Mouse (Mus musculus) MEL (cell line): ENCODE data around the gene Gm17324. TPM values are rescaled to one million over a fixed set of nuclear protein-coding genes. Genes with fewer than 3 reads are reported as not detected.
"Not testable (repeated sequence)": the region's sequence is repeated elsewhere in the genome, so short reads cannot be mapped to it uniquely, and the experiment has no call there.

Source experiments
- DNase-seq: peaks from one replicate; pipeline ENCODE4 v3.0.0; 2011; ENCODE audit warnings: low read depth, low spot score
- H3K27ac ChIP-seq: 2 replicates; pipeline ENCODE4 v1.5.1; 2012; ENCODE audit warnings: low read depth, mild to moderate bottlenecking, control low read depth, low read length, moderate library complexity; ENCODE audit not compliant: control insufficient read depth
- H3K27me3 ChIP-seq, 2 experiments: fragments of 150-350 bp in 1 of 2; sonication (generic) in 1 of 2; 2 replicates each; pipeline ENCODE4 v1.6.1; 2012; ENCODE audit warnings: low read length in 2 of 2, mild to moderate bottlenecking in 2 of 2, improper control_type of control experiment in 1 of 2, moderate library complexity in 1 of 2; ENCODE audit not compliant: insufficient read depth in 2 of 2, control insufficient read depth in 1 of 2
- H3K36me3 ChIP-seq, 2 experiments: 2 replicates each; pipeline ENCODE4 v1.6.1; 2012 to 2014; ENCODE audit warnings: low read length in 2 of 2, improper control_type of control experiment in 1 of 2, inconsistent platforms in 1 of 2, mild to moderate bottlenecking in 1 of 2; ENCODE audit not compliant: insufficient read depth in 2 of 2, control insufficient read depth in 1 of 2
- H3K4me1 ChIP-seq, 2 experiments: fragments of 150-350 bp in 1 of 2; sonication (generic) in 1 of 2; 2 replicates each; pipeline ENCODE4 v1.6.1; 2012; ENCODE audit warnings: low read length in 2 of 2, improper control_type of control experiment in 1 of 2, mild to moderate bottlenecking in 1 of 2; ENCODE audit not compliant: insufficient read depth in 2 of 2, control insufficient read depth in 1 of 2
- H3K4me3 ChIP-seq, 2 experiments: fragments of 150-350 bp in 1 of 2; sonication (generic) in 1 of 2; 2 replicates each; pipeline ENCODE4 v1.5.1; 2012; ENCODE audit warnings: low read depth in 2 of 2, low read length in 2 of 2, mild to moderate bottlenecking in 2 of 2, moderate library complexity in 2 of 2, control low read depth in 1 of 2, improper control_type of control experiment in 1 of 2; ENCODE audit not compliant: control insufficient read depth in 1 of 2, insufficient read depth in 1 of 2
- H3K79me2 ChIP-seq: 2 replicates; pipeline ENCODE4 v1.6.1; 2012; ENCODE audit warnings: mild to moderate bottlenecking, low read length, moderate library complexity; ENCODE audit not compliant: control insufficient read depth, poor library complexity, insufficient read depth
- H3K9ac ChIP-seq: 2 replicates; pipeline ENCODE4 v1.6.1; 2012; ENCODE audit warnings: low read depth, mild to moderate bottlenecking, control low read depth, low read length, moderate library complexity; ENCODE audit not compliant: control insufficient read depth, poor library complexity, severe bottlenecking
- H3K9me3 ChIP-seq: fragments of 150-350 bp; sonication (generic); replicated peaks from 2 replicates; pipeline ENCODE4 v1.6.1; 2012; ENCODE audit warnings: mild to moderate bottlenecking, low read length, improper control_type of control experiment, moderate library complexity; ENCODE audit not compliant: insufficient read depth
- CHD1 ChIP-seq: IDR thresholded peaks from 2 replicates; pipeline ENCODE4 v1.6.1; 2012; ENCODE audit warnings: low read depth, mild to moderate bottlenecking, inconsistent platforms, low read length, improper control_type of control experiment
- EP300 ChIP-seq, 2 experiments: IDR thresholded peaks; 2 replicates each; pipeline ENCODE4 v1.6.1; 2011; ENCODE audit warnings: improper control_type of control experiment in 2 of 2, low read length in 2 of 2, low read depth in 1 of 2, mild to moderate bottlenecking in 1 of 2
- MAFK ChIP-seq: IDR thresholded peaks from 2 replicates; pipeline ENCODE4 v1.6.1; 2011; ENCODE audit warnings: low read depth, mild to moderate bottlenecking, low read length, improper control_type of control experiment, borderline replicate concordance
- MYB ChIP-seq: IDR thresholded peaks from 2 replicates; pipeline ENCODE4 v1.6.1; 2011; ENCODE audit warnings: mild to moderate bottlenecking, low read depth, low read length, improper control_type of control experiment
- NELFE ChIP-seq: IDR thresholded peaks from 2 replicates; pipeline ENCODE4 v1.6.1; 2011; ENCODE audit warnings: low read depth, low read length, improper control_type of control experiment
- POLR2A ChIP-seq, 2 experiments: IDR thresholded peaks; 2 replicates each; pipeline ENCODE4 v1.6.1; 2011 to 2012; ENCODE audit warnings: low read length in 2 of 2, mild to moderate bottlenecking in 2 of 2, control low read depth in 1 of 2, improper control_type of control experiment in 1 of 2, low read depth in 1 of 2, moderate library complexity in 1 of 2; ENCODE audit not compliant: control insufficient read depth in 1 of 2, insufficient read depth in 1 of 2, poor library complexity in 1 of 2
- POLR2AphosphoS5 ChIP-seq: IDR thresholded peaks from 2 replicates; pipeline ENCODE4 v1.6.1; 2012; ENCODE audit warnings: low read depth, borderline replicate concordance, mild to moderate bottlenecking, inconsistent platforms, low read length, moderate library complexity, mixed read lengths
- polyA plus RNA-seq, 2 experiments: library from polyadenylated mRNA; stranded (reverse) in 1 of 2; unstranded in 1 of 2; fragments of >175 nt in 1 of 2; fragments of >200 nt in 1 of 2; gene quantifications; 2 replicates each; pipeline versions ENCODE4 v1.2.1 to v1.2.4; 2012; ENCODE audit warnings: low replicate concordance in 2 of 2, low read depth in 1 of 2; ENCODE audit not compliant: insufficient read length in 2 of 2, insufficient read depth in 1 of 2, missing spikeins in 1 of 2
- total RNA-seq: library from RNA; depleted of rRNA; stranded (reverse); fragments of 300-350 nt; gene quantifications from 2 replicates; pipeline ENCODE4 v1.2.3, GENCODE M21; 2012

Gm17324 gene
- total and polyA plus RNA-seq, 3 experiments = 0.36 to 1.8 TPM; not detected in 1

- peak; percentile 53 for DNase-seq
- not testable (repeated sequence) for H3K9me3 ChIP-seq
These were observed 31.6 kb upstream of the Gm17324 start for GRCm38 (mm10) chr9:78480227-78480626.

GRCm38 (mm10) chr9:78479308-78479707, 30.7 kb upstream of the Gm17324 start:
- H3K27me3 ChIP-seq, H3K4me1 ChIP-seq, H3K9me3 ChIP-seq: not testable (repeated sequence)
- Histone ChIP-seq H3K27ac (peak overlapping the region; percentile 42), H3K9ac (peak overlapping the region; percentile 61), H3K79me2 (peaks cover 30% of the 10 kb centered on the region), H3K4me3 (peak overlapping the region; percentile 58 to 84), H3K36me3 (peaks cover 10 to 16% of the 10 kb centered on the region in 2 experiments)
- TF ChIP-seq CHD1 (0 out of 2 replicates have a peak, but pooled peaks have one; percentile 82), POLR2A (IDR thresholded peaks at IDR 0.05; ENCODE audit: control insufficient read depth in 1 of 2, insufficient read depth in 1 of 2, low read depth in 1 of 2, low read length in 2 of 2, poor library complexity in 1 of 2) (0 out of 4 replicates have a peak, but pooled peaks of 1 of the 2 experiments have one; percentile 24)
- peak; percentile 32 for DNase-seq

More at GRCm38 (mm10) chr9:78480227-78480626, 31.6 kb upstream of the Gm17324 start:
- Histone ChIP-seq H3K79me2 (peaks cover 30% of the 10 kb centered on the region), H3K9ac (peak overlapping the region; percentile 95), H3K4me3 (peak overlapping the region; percentile 84 to 88), H3K27ac (peak overlapping the region; percentile 86), H3K36me3 (peaks cover 10 to 16% of the 10 kb centered on the region in 2 experiments)
- not testable (repeated sequence) for H3K4me1 ChIP-seq, H3K27me3 ChIP-seq

GRCm38 (mm10) chr9:78478009-78478605, 29.5 kb upstream of the Gm17324 start:
- Histone ChIP-seq H3K36me3 (peaks cover 10 to 16% of the 10 kb centered on the region in 2 experiments), H3K9ac (peak overlapping the region; percentile 65), H3K79me2 (peaks cover 30% of the 10 kb centered on the region), H3K4me3 (peak overlapping the region in 1 of 2 experiments; percentile 40; a peak in 1 of 4 replicates), H3K27ac (peak overlapping the region; percentile 44)
- TF ChIP-seq MYB (0 out of 2 replicates have a peak, but pooled peaks have one; percentile 4), NELFE (peak; percentile 38; the same call in 1 of the 2 replicates), POLR2AphosphoS5 (0 out of 2 replicates have a peak, but pooled peaks have one; percentile 81), MAFK (0 out of 2 replicates have a peak, but pooled peaks have one; percentile 5), EP300 (IDR thresholded peaks at IDR 0.05; ENCODE audit: low read depth in 1 of 2, low read length in 2 of 2) (0 out of 4 replicates have a peak, but pooled peaks of 1 of the 2 experiments have one; percentile 9)
- H3K9me3 ChIP-seq, H3K4me1 ChIP-seq, H3K27me3 ChIP-seq: not testable (repeated sequence)
- peak; percentile 43 for DNase-seq
